Mouse (Mus musculus): ENCODE results near the gene Tmem19. TPM values are rescaled to one million over a fixed set of nuclear protein-coding genes. Genes with fewer than 3 reads are reported as not detected.
A peak's percentile ranks its signal among the peaks of the same experiment; 100 is the strongest.

Tmem19 gene
- 24.7 and 26.4 TPM in 2 replicates for polyA plus RNA-seq (2016; fragmentation: Nextera tagmentation; extraction: Ambion mirVana)

GRCm38 (mm10) chr10:115361840-115362622 lies at the start of gene Tmem19:
Gene Tmem19 (minus strand): TSS chr10:115362501.
- Histone ChIP-seq H3K4me1 (replicated peaks) (peaks cover 14% of the 10 kb centered on the region; the same call in 1 of the 2 replicates), H3K27ac (peak within 1 kb of the TSS; percentile 91), H3K9me3 (no peaks in the 10 kb centered on the region), H3K4me3 (replicated peaks) (peak within 1 kb of the TSS; percentile 54), H3K27me3 (no peaks in the 10 kb centered on the region), H3K4me2 (peak within 1 kb of the TSS; percentile 68), H3K36me3 (peaks cover under 1% of the 10 kb centered on the region), H3K9ac (replicated peaks) (peak within 1 kb of the TSS; percentile 52)
- WGBS, result under 1% methylated on average over 51 of the region's 58 CpGs
- peak; percentile 100 for ATAC-seq (ENCODE audit: insufficient number of reproducible peaks, insufficient read depth, low FRiP score, low TSS enrichment, low read depth)

- Histone ChIP-seq H3K27me3 (no peaks in the 10 kb centered on the region), H3K9me3 (no peaks in the 10 kb centered on the region), H3K4me3 (replicated peaks) (no peak overlapping the region), H3K27ac (no peak overlapping the region), H3K36me3 (peaks cover 79% of the 10 kb centered on the region), H3K4me1 (replicated peaks) (no peaks in the 10 kb centered on the region), H3K4me2 (no peak overlapping the region), H3K9ac (replicated peaks) (no peak overlapping the region)
- 65% methylated on average over 6 of the region's 6 CpGs for WGBS
- ATAC-seq (ENCODE audit: insufficient number of reproducible peaks, insufficient read depth, low FRiP score, low TSS enrichment, low read depth), result no peak
Observed at GRCm38 (mm10) chr10:115406393-115406792, 44.1 kb upstream of the Tmem19 start.

- Histone ChIP-seq H3K9me3 (no peaks in the 10 kb centered on the region), H3K27me3 (no peaks in the 10 kb centered on the region), H3K4me1 (replicated peaks) (peaks cover 16% of the 10 kb centered on the region), H3K27ac (no peak overlapping the region), H3K4me3 (replicated peaks) (no peak overlapping the region), H3K36me3 (peaks cover 60% of the 10 kb centered on the region), H3K4me2 (no peak overlapping the region), H3K9ac (replicated peaks) (no peak overlapping the region)
- no peak for ATAC-seq (ENCODE audit: insufficient number of reproducible peaks, insufficient read depth, low FRiP score, low TSS enrichment, low read depth)
- WGBS, result 86% methylated on average over 1 of the region's 1 CpGs
Observed at GRCm38 (mm10) chr10:115391896-115392295, 29.6 kb upstream of the Tmem19 start.

GRCm38 (mm10) chr10:115391076-115391475 lies 28.8 kb upstream of the Tmem19 start:
- Histone ChIP-seq H3K27me3 (no peaks in the 10 kb centered on the region), H3K9me3 (no peaks in the 10 kb centered on the region), H3K4me2 (no peak overlapping the region), H3K36me3 (peaks cover 56% of the 10 kb centered on the region), H3K27ac (no peak overlapping the region), H3K4me3 (replicated peaks) (no peak overlapping the region), H3K4me1 (replicated peaks) (peaks cover 22% of the 10 kb centered on the region), H3K9ac (replicated peaks) (no peak overlapping the region)
- WGBS, result 92% methylated on average over 4 of the region's 4 CpGs
- ATAC-seq (ENCODE audit: insufficient number of reproducible peaks, insufficient read depth, low FRiP score, low TSS enrichment, low read depth), result no peak

GRCm38 (mm10) chr10:115387891-115388290 lies 25.6 kb upstream of the Tmem19 start:
- WGBS, result 98% methylated on average over 3 of the region's 3 CpGs
- peaks cover 29% of the 10 kb centered on the region for H3K36me3 ChIP-seq
- H3K4me1 ChIP-seq (replicated peaks), result peaks cover 25% of the 10 kb centered on the region
- H3K4me3 ChIP-seq (replicated peaks), result no peak overlapping the region
- H3K9ac ChIP-seq (replicated peaks), result no peak overlapping the region
- ATAC-seq (ENCODE audit: insufficient number of reproducible peaks, insufficient read depth, low FRiP score, low TSS enrichment, low read depth), result no peak
- no peak overlapping the region for H3K27ac ChIP-seq
- no peaks in the 10 kb centered on the region for H3K27me3 ChIP-seq
- no peaks in the 10 kb centered on the region for H3K9me3 ChIP-seq
- peak overlapping the region; percentile 20; the same call in 1 of the 2 replicates for H3K4me2 ChIP-seq

GRCm38 (mm10) chr10:115385018-115386002 lies 23.0 kb upstream of the Tmem19 start:
- peaks cover 25% of the 10 kb centered on the region for H3K36me3 ChIP-seq
- H3K27me3 ChIP-seq, result no peaks in the 10 kb centered on the region
- H3K4me3 ChIP-seq (replicated peaks), result peak overlapping the region; percentile 93
- H3K9ac ChIP-seq (replicated peaks), result peak overlapping the region; percentile 87
- H3K4me1 ChIP-seq (replicated peaks), result peaks cover 32% of the 10 kb centered on the region
- no peaks in the 10 kb centered on the region for H3K9me3 ChIP-seq
- peak; percentile 57; the same call in 1 of the 2 replicates for ATAC-seq (ENCODE audit: insufficient number of reproducible peaks, insufficient read depth, low FRiP score, low TSS enrichment, low read depth)
- H3K4me2 ChIP-seq, result peak overlapping the region; percentile 76
- H3K27ac ChIP-seq, result peak overlapping the region; percentile 98
- under 1% methylated on average over 76 of the region's 101 CpGs for WGBS

GRCm38 (mm10) chr10:115384221-115385017 lies 22.1 kb upstream of the Tmem19 start, which contains the start of the genes Thap2 and Zfc3h1:
Gene Thap2 (minus strand): TSS chr10:115384443.
Gene Zfc3h1 (plus strand): TSS chr10:115384959.
- ATAC-seq (ENCODE audit: insufficient number of reproducible peaks, insufficient read depth, low FRiP score, low TSS enrichment, low read depth), result peak; percentile 99

GRCm38 (mm10) chr10:115383644-115384220 lies 21.4 kb upstream of the Tmem19 start:
- Histone ChIP-seq H3K27ac (peak overlapping the region; percentile 98), H3K27me3 (no peaks in the 10 kb centered on the region), H3K9ac (replicated peaks) (peak overlapping the region; percentile 82), H3K4me3 (replicated peaks) (peak overlapping the region; percentile 93), H3K4me1 (replicated peaks) (peaks cover 32% of the 10 kb centered on the region), H3K36me3 (peaks cover 18% of the 10 kb centered on the region; the same call in 1 of the 2 replicates), H3K4me2 (peak overlapping the region; percentile 76), H3K9me3 (no peaks in the 10 kb centered on the region)
- 3% methylated on average over 15 of the region's 15 CpGs for WGBS
- ATAC-seq (ENCODE audit: insufficient number of reproducible peaks, insufficient read depth, low FRiP score, low TSS enrichment, low read depth), result no peak

More at GRCm38 (mm10) chr10:115384221-115385017, 22.1 kb upstream of the Tmem19 start, which contains the start of the genes Thap2 and Zfc3h1:
- Histone ChIP-seq H3K4me3 (replicated peaks) (peak within 1 kb of the TSS; percentile 93), H3K27me3 (no peaks in the 10 kb centered on the region), H3K4me1 (replicated peaks) (peaks cover 32% of the 10 kb centered on the region), H3K36me3 (peaks cover 24% of the 10 kb centered on the region), H3K27ac (peak within 1 kb of the TSS; percentile 98), H3K9me3 (no peaks in the 10 kb centered on the region), H3K9ac (replicated peaks) (peak within 1 kb of the TSS; percentile 87), H3K4me2 (peak within 1 kb of the TSS; percentile 76)
- under 1% methylated on average over 64 of the region's 65 CpGs for whole genome bisulfite sequencing

GRCm38 (mm10) chr10:115382846-115383643 lies 20.7 kb upstream of the Tmem19 start:
- no peak for ATAC-seq (ENCODE audit: insufficient number of reproducible peaks, insufficient read depth, low FRiP score, low TSS enrichment, low read depth)
- H3K36me3 ChIP-seq, result peaks cover 15% of the 10 kb centered on the region; the same call in 1 of the 2 replicates
- H3K4me3 ChIP-seq (replicated peaks), result peak overlapping the region; percentile 93
- H3K27me3 ChIP-seq, result no peaks in the 10 kb centered on the region
- H3K9me3 ChIP-seq, result no peaks in the 10 kb centered on the region
- peaks cover 26% of the 10 kb centered on the region for H3K4me1 ChIP-seq (replicated peaks)
- WGBS, result 55% methylated on average over 12 of the region's 12 CpGs
- 0 out of 2 replicates have a peak overlapping the region, but pooled peaks have one; percentile 41 for H3K27ac ChIP-seq
- peak overlapping the region; percentile 76 for H3K4me2 ChIP-seq
- peak overlapping the region; percentile 82 for H3K9ac ChIP-seq (replicated peaks)

Measured in limb, embryonic 12.5 days (tissue).